Mouse (Mus musculus) limb, embryonic 12.5 days (tissue): ENCODE measurements at regions not wholly inside any gene's neighbourhood (a gene's known extent, or its start where the extent isn't known, plus 50 kb on each side); places are given as distances from the start of the nearest gene placed in this dataset.

Experiments used
- ATAC-seq: fragments of 200-750 bp; cut with Nextera tagmentation; 2 replicates; pipeline ENCODE4 v1.8.0; 2017; ENCODE audit warnings: low read depth, moderate TSS enrichment; ENCODE audit not compliant: insufficient number of reproducible peaks, insufficient read depth, low FRiP score, low TSS enrichment
- H3K27ac ChIP-seq: fragments of 300-500 bp; sonication (generic); 2 replicates; pipeline ENCODE4 v1.5.1; 2016; ENCODE audit warnings: mild to moderate bottlenecking, moderate library complexity
- H3K27me3 ChIP-seq: fragments of 300-500 bp; sonication (generic); 2 replicates; pipeline ENCODE4 v1.6.1; 2016; ENCODE audit warnings: mild to moderate bottlenecking, moderate library complexity
- H3K36me3 ChIP-seq: fragments of 300-500 bp; sonication (generic); 2 replicates; pipeline ENCODE4 v1.6.1; 2016; ENCODE audit warnings: mild to moderate bottlenecking, moderate library complexity
- H3K4me1 ChIP-seq: fragments of 300-500 bp; sonication (generic); replicated peaks from 2 replicates; pipeline ENCODE4 v1.6.1; 2016
- H3K4me2 ChIP-seq: fragments of 300-500 bp; sonication (generic); 2 replicates; pipeline ENCODE4 v1.6.1; 2016; ENCODE audit warnings: mild to moderate bottlenecking, moderate library complexity
- H3K4me3 ChIP-seq: fragments of 300-500 bp; sonication (generic); replicated peaks from 2 replicates; pipeline ENCODE4 v1.5.1; 2016; ENCODE audit warnings: mild to moderate bottlenecking
- H3K9ac ChIP-seq: fragments of 300-500 bp; sonication (generic); replicated peaks from 2 replicates; pipeline ENCODE4 v1.6.1; 2016; ENCODE audit warnings: mild to moderate bottlenecking, moderate library complexity
- H3K9me3 ChIP-seq: fragments of 300-500 bp; sonication (generic); 2 replicates; pipeline ENCODE4 v1.6.1; 2016; ENCODE audit warnings: mild to moderate bottlenecking, moderate library complexity
- WGBS: fragments of 180-500 bp; shearing (Covaris S2); methylation state at CpG from one replicate; pipeline ENCODE4 v1.1.7; 2016; 5-methylcytosine and 5-hydroxymethylcytosine counted together

- Histone ChIP-seq H3K4me1 (no peaks in the 10 kb centered on the region), H3K9ac (no peak overlapping the region), H3K4me3 (no peak overlapping the region), H3K27ac (no peak overlapping the region), H3K9me3 (no peaks in the 10 kb centered on the region), H3K4me2 (no peak overlapping the region), H3K27me3 (no peaks in the 10 kb centered on the region), H3K36me3 (no peaks in the 10 kb centered on the region)
- no peak for ATAC-seq
- 91% methylated on average over 15 of the region's 15 CpGs for WGBS
Observed at GRCm38 (mm10) chr6:31261797-31262540, 136.6 kb upstream of the Mkln1 start.

- whole genome bisulfite sequencing, result 87% methylated on average over 8 of the region's 8 CpGs
- Histone ChIP-seq H3K27ac (no peak overlapping the region), H3K4me2 (no peak overlapping the region), H3K27me3 (no peaks in the 10 kb centered on the region), H3K9me3 (no peaks in the 10 kb centered on the region), H3K36me3 (no peaks in the 10 kb centered on the region), H3K9ac (no peak overlapping the region), H3K4me1 (no peaks in the 10 kb centered on the region), H3K4me3 (no peak overlapping the region)
- ATAC-seq, result no peak
Observed at GRCm38 (mm10) chr6:31262651-31263050, 135.9 kb upstream of the Mkln1 start.

GRCm38 (mm10) chr6:31263821-31264220, 134.7 kb upstream of the Mkln1 start:
- Histone ChIP-seq H3K9ac (no peak overlapping the region), H3K4me2 (no peak overlapping the region), H3K27ac (no peak overlapping the region), H3K9me3 (no peaks in the 10 kb centered on the region), H3K4me1 (no peaks in the 10 kb centered on the region), H3K36me3 (no peaks in the 10 kb centered on the region), H3K27me3 (no peaks in the 10 kb centered on the region), H3K4me3 (no peak overlapping the region)
- WGBS, result 91% methylated on average over 6 of the region's 6 CpGs
- ATAC-seq, result no peak

- no peaks in the 10 kb centered on the region for H3K27me3 ChIP-seq
- no peaks in the 10 kb centered on the region for H3K36me3 ChIP-seq
- no peaks in the 10 kb centered on the region for H3K4me1 ChIP-seq
- no peaks in the 10 kb centered on the region for H3K9me3 ChIP-seq
- no peak overlapping the region for H3K27ac ChIP-seq
- no peak overlapping the region for H3K4me3 ChIP-seq
- no peak for ATAC-seq
- no peak overlapping the region for H3K9ac ChIP-seq
- H3K4me2 ChIP-seq, result no peak overlapping the region
- WGBS, result 66% methylated on average over 17 of the region's 17 CpGs
Observed at GRCm38 (mm10) chr6:31266441-31267040, 132.0 kb upstream of the Mkln1 start.

GRCm38 (mm10) chr6:31268057-31268456, 130.5 kb upstream of the Mkln1 start:
- H3K36me3 ChIP-seq, result no peaks in the 10 kb centered on the region
- 62% methylated on average over 2 of the region's 2 CpGs for WGBS
- H3K4me1 ChIP-seq, result no peaks in the 10 kb centered on the region; the same call in 1 of the 2 replicates
- H3K27ac ChIP-seq, result no peak overlapping the region
- H3K9me3 ChIP-seq, result no peaks in the 10 kb centered on the region
- H3K4me3 ChIP-seq, result no peak overlapping the region
- H3K27me3 ChIP-seq, result no peaks in the 10 kb centered on the region
- no peak overlapping the region for H3K4me2 ChIP-seq
- no peak for ATAC-seq
- no peak overlapping the region for H3K9ac ChIP-seq

- Histone ChIP-seq H3K36me3 (no peaks in the 10 kb centered on the region), H3K9ac (no peak overlapping the region), H3K9me3 (no peaks in the 10 kb centered on the region), H3K4me3 (no peak overlapping the region), H3K4me2 (no peak overlapping the region), H3K4me1 (peaks cover 6% of the 10 kb centered on the region; the same call in 1 of the 2 replicates), H3K27me3 (no peaks in the 10 kb centered on the region), H3K27ac (no peak overlapping the region)
- WGBS, result 45% methylated on average over 5 of the region's 5 CpGs
- ATAC-seq, result no peak
Observed at GRCm38 (mm10) chr6:31273816-31274215, 124.7 kb upstream of the Mkln1 start.

- H3K4me3 ChIP-seq, result no peak overlapping the region
- H3K9ac ChIP-seq, result no peak overlapping the region
- H3K27ac ChIP-seq, result no peak overlapping the region
- H3K4me1 ChIP-seq, result peaks cover 6% of the 10 kb centered on the region; the same call in 1 of the 2 replicates
- no peaks in the 10 kb centered on the region for H3K36me3 ChIP-seq
- whole genome bisulfite sequencing, result 13% methylated on average over 11 of the region's 11 CpGs
- no peak overlapping the region for H3K4me2 ChIP-seq
- ATAC-seq, result no peak
- no peaks in the 10 kb centered on the region for H3K9me3 ChIP-seq
- H3K27me3 ChIP-seq, result no peaks in the 10 kb centered on the region
Observed at GRCm38 (mm10) chr6:31274236-31274635, 124.3 kb upstream of the Mkln1 start.

- WGBS, result 60% methylated on average over 9 of the region's 9 CpGs
- no peaks in the 10 kb centered on the region for H3K9me3 ChIP-seq
Observed at GRCm38 (mm10) chr6:31277792-31278191, 120.7 kb upstream of the Mkln1 start.

GRCm38 (mm10) chr6:31283973-31284372, 114.6 kb upstream of the Mkln1 start:
- Histone ChIP-seq H3K9ac (no peak overlapping the region), H3K4me1 (peaks cover 20% of the 10 kb centered on the region), H3K27me3 (no peaks in the 10 kb centered on the region), H3K36me3 (no peaks in the 10 kb centered on the region), H3K27ac (no peak overlapping the region), H3K9me3 (no peaks in the 10 kb centered on the region), H3K4me3 (no peak overlapping the region), H3K4me2 (no peak overlapping the region)
- 77% methylated on average over 8 of the region's 8 CpGs for WGBS
- no peak for ATAC-seq

More at GRCm38 (mm10) chr6:31277792-31278191, 120.7 kb upstream of the Mkln1 start:
- Histone ChIP-seq H3K27ac (no peak overlapping the region), H3K4me1 (peaks cover 6% of the 10 kb centered on the region; the same call in 1 of the 2 replicates), H3K4me3 (no peak overlapping the region), H3K27me3 (no peaks in the 10 kb centered on the region), H3K4me2 (no peak overlapping the region), H3K9ac (no peak overlapping the region), H3K36me3 (no peaks in the 10 kb centered on the region)
- no peak for ATAC-seq

- Histone ChIP-seq H3K4me3 (no peak overlapping the region), H3K4me1 (peaks cover 21% of the 10 kb centered on the region), H3K27ac (no peak overlapping the region), H3K9me3 (no peaks in the 10 kb centered on the region), H3K36me3 (no peaks in the 10 kb centered on the region), H3K4me2 (no peak overlapping the region), H3K9ac (no peak overlapping the region), H3K27me3 (0 out of 2 replicates have a peak, but pooled peaks cover 3% of the 10 kb centered on the region)
- WGBS, result 82% methylated on average over 10 of the region's 10 CpGs
- ATAC-seq, result no peak
Observed at GRCm38 (mm10) chr6:31284390-31284789, 114.1 kb upstream of the Mkln1 start.

GRCm38 (mm10) chr6:31285064-31285463, 113.5 kb upstream of the Mkln1 start:
- Histone ChIP-seq H3K4me1 (peaks cover 21% of the 10 kb centered on the region), H3K4me2 (no peak overlapping the region), H3K27me3 (0 out of 2 replicates have a peak, but pooled peaks cover 3% of the 10 kb centered on the region), H3K27ac (no peak overlapping the region), H3K9ac (no peak overlapping the region), H3K9me3 (no peaks in the 10 kb centered on the region), H3K4me3 (no peak overlapping the region), H3K36me3 (no peaks in the 10 kb centered on the region)
- ATAC-seq, result no peak
- 87% methylated on average over 19 of the region's 19 CpGs for WGBS
